Mouse (Mus musculus) retina, embryonic 14.5 days (tissue): ENCODE results near the gene Pex3.
A peak's percentile ranks its signal among the peaks of the same experiment; 100 is the strongest.
"Not testable (repeated sequence)": the region's sequence is repeated elsewhere in the genome, so short reads cannot be mapped to it uniquely, and the experiment has no call there.

Experiments
- DNase-seq: peaks from one replicate; pipeline ENCODE4 v3.0.0-alpha.2; 2015; ENCODE audit warnings: low spot score

Pex3 gene

GRCm38 (mm10) chr10:13536706-13537105 is 16.2 kb downstream of the Pex3 start:
- DNase-seq: no peak

GRCm38 (mm10) chr10:13534751-13535150 is 18.2 kb downstream of the Pex3 start:
- no peak for DNase-seq

GRCm38 (mm10) chr10:13528155-13528554 is 24.8 kb downstream of the Pex3 start:
- no peak for DNase-seq

GRCm38 (mm10) chr10:13521857-13522256 is 31.1 kb downstream of the Pex3 start:
- DNase-seq: no peak

GRCm38 (mm10) chr10:13502371-13502770 is 50.6 kb downstream of the Pex3 start:
- DNase-seq: no peak

GRCm38 (mm10) chr10:13501533-13501932 is 51.4 kb downstream of the Pex3 start:
- DNase-seq: not testable (repeated sequence)

- peak; percentile 92 for DNase-seq
Observed at GRCm38 (mm10) chr10:13500938-13501496, 51.9 kb downstream of the Pex3 start.

- DNase-seq: no peak
Observed at GRCm38 (mm10) chr10:13500473-13500872, 52.5 kb downstream of the Pex3 start.

GRCm38 (mm10) chr10:13499331-13499730 is 53.6 kb downstream of the Pex3 start, which contains the start of gene Fuca2:
TSS of gene Fuca2 (plus strand) at chr10:13499540.
- no peak for DNase-seq

- no peak for DNase-seq
Observed at GRCm38 (mm10) chr10:13496315-13496714, 56.6 kb downstream of the Pex3 start.

GRCm38 (mm10) chr10:13493978-13494686 is 58.8 kb downstream of the Pex3 start:
- no peak for DNase-seq

- no peak for DNase-seq
Observed at GRCm38 (mm10) chr10:13489671-13490070, 63.3 kb downstream of the Pex3 start.

GRCm38 (mm10) chr10:13485958-13486357 is 67.0 kb downstream of the Pex3 start:
- no peak for DNase-seq

GRCm38 (mm10) chr10:13479341-13479740 is 73.6 kb downstream of the Pex3 start:
- no peak for DNase-seq

GRCm38 (mm10) chr10:13475121-13475520 is 77.8 kb downstream of the Pex3 start:
- peak; percentile 41 for DNase-seq

GRCm38 (mm10) chr10:13474568-13474955 is 78.4 kb downstream of the Pex3 start:
- DNase-seq: no peak
